Mouse (Mus musculus) myocyte (in vitro differentiated cells): ENCODE results near the gene Xlr5c. TPM values are rescaled to one million over a fixed set of nuclear protein-coding genes. Genes with fewer than 3 reads are reported as not detected.

Experiments
- polyA plus RNA-seq: library from polyadenylated mRNA; unstranded; fragments of >200 nt; fragmentation: generic; extraction: Trizol; gene quantifications from one replicate; pipeline ENCODE4 v1.2.1, GENCODE M21; 2012; ENCODE audit warnings: missing spikeins

The Xlr5c gene
- polyA plus RNA-seq, 1 experiment: not detected

Other genes starting within 250 kb of the Xlr5c start
- gene Pnma3, start 228.2 kb downstream of the Xlr5c start, polyA plus RNA-seq: not detected
- 0.55 TPM for gene Xlr4a, start 210.5 kb downstream of the Xlr5c start, polyA plus RNA-seq
- 1.9 TPM for gene Xlr3a, start 195.9 kb downstream of the Xlr5c start, polyA plus RNA-seq
- not detected for gene Gm14685, start 175.9 kb downstream of the Xlr5c start, polyA plus RNA-seq
- gene Xlr5b, start 144.2 kb downstream of the Xlr5c start, polyA plus RNA-seq: not detected
- gene DXBay18, start 143.5 kb downstream of the Xlr5c start, polyA plus RNA-seq: not detected
- gene Spin2d, start 116.0 kb downstream of the Xlr5c start, polyA plus RNA-seq: not detected
- 0.40 TPM for gene Xlr3b, start 100.8 kb downstream of the Xlr5c start, polyA plus RNA-seq
- gene Xlr4b, start 78.6 kb downstream of the Xlr5c start, polyA plus RNA-seq: 0.05 TPM
- 4.5 TPM for gene F8a, start 64.7 kb downstream of the Xlr5c start, polyA plus RNA-seq
- 0.10 TPM for gene Xlr4c, start 49.8 kb downstream of the Xlr5c start, polyA plus RNA-seq
- gene Xlr3c, start 27.6 kb downstream of the Xlr5c start, polyA plus RNA-seq: 1.6 TPM
- not detected for gene Xlr5a, start within 50 bp of the Xlr5c start, polyA plus RNA-seq
- not detected for gene Gm45015, start 43.9 kb upstream of the Xlr5c start, polyA plus RNA-seq
- gene Zfp275, start 49.6 kb upstream of the Xlr5c start, polyA plus RNA-seq: 8.9 TPM
- gene Gm18336, start 105.8 kb upstream of the Xlr5c start, polyA plus RNA-seq: not detected
- gene Zfp92, start 118.1 kb upstream of the Xlr5c start, polyA plus RNA-seq: not detected
- not detected for gene Trex2, start 142.4 kb upstream of the Xlr5c start, polyA plus RNA-seq
- 32.6 TPM for gene Haus7, start 166.1 kb upstream of the Xlr5c start, polyA plus RNA-seq
- gene Bgn, start 190.6 kb upstream of the Xlr5c start, polyA plus RNA-seq: 1,139 TPM
- 0.07 TPM for gene Atp2b3, start 210.1 kb upstream of the Xlr5c start, polyA plus RNA-seq